Mouse (Mus musculus) CH12.LX (cell line): ENCODE measurements around the gene Exoc3l4. TPM values are rescaled to one million over a fixed set of nuclear protein-coding genes. Genes with fewer than 3 reads are reported as not detected.

Experiments
- DNase-seq: peaks from one replicate; pipeline ENCODE4 v3.0.0-alpha.2; 2013; ENCODE audit errors: extremely low read depth
- H3K27ac ChIP-seq: 2 replicates; pipeline ENCODE4 v1.5.1; 2012; ENCODE audit warnings: low read depth, mild to moderate bottlenecking, control low read depth, moderate library complexity; ENCODE audit not compliant: insufficient read depth
- H3K27me3 ChIP-seq: replicated peaks from 2 replicates; pipeline ENCODE3; 2012; ENCODE audit warnings: inconsistent platforms
- H3K36me3 ChIP-seq, 2 experiments: replicated peaks in 1 of 2; 2 replicates each; pipeline versions ENCODE3 to v1.6.1; 2012; ENCODE audit warnings: inconsistent platforms in 1 of 2, low read length in 1 of 2, mild to moderate bottlenecking in 1 of 2, mixed read lengths in 1 of 2, moderate library complexity in 1 of 2; ENCODE audit not compliant: control insufficient read depth in 1 of 2, insufficient read depth in 1 of 2
- H3K4me1 ChIP-seq, 2 experiments: 2 replicates each; pipeline ENCODE4 v1.6.1; 2012; ENCODE audit warnings: inconsistent platforms in 1 of 2, moderate library complexity in 1 of 2; ENCODE audit not compliant: insufficient read depth in 2 of 2, control insufficient read depth in 1 of 2
- H3K4me2 ChIP-seq: 2 replicates; pipeline ENCODE4 v1.6.1; 2012; ENCODE audit warnings: low read depth, mild to moderate bottlenecking, control low read depth; ENCODE audit not compliant: poor library complexity, insufficient read depth, severe bottlenecking
- H3K4me3 ChIP-seq, 3 experiments: fragments of 150-350 bp in 1 of 3; sonication (generic) in 1 of 3; replicated peaks in 1 of 3; 2 replicates each; pipeline versions ENCODE3 to v1.5.1; 2011 to 2012; ENCODE audit warnings: low read depth in 2 of 3, low read length in 2 of 3, mild to moderate bottlenecking in 2 of 3, moderate library complexity in 2 of 3, control low read depth in 1 of 3, improper control_type of control experiment in 1 of 3, inconsistent platforms in 1 of 3, mixed read lengths in 1 of 3; ENCODE audit not compliant: poor library complexity in 1 of 3
- H3K79me2 ChIP-seq: replicated peaks from 2 replicates; pipeline ENCODE4 v1.6.1; 2012; ENCODE audit warnings: mild to moderate bottlenecking, moderate library complexity; ENCODE audit not compliant: control insufficient read depth, poor library complexity, insufficient read depth, severe bottlenecking; ENCODE audit errors: extremely low read depth
- H3K9ac ChIP-seq: 2 replicates; pipeline ENCODE4 v1.6.1; 2012; ENCODE audit warnings: low read depth, mild to moderate bottlenecking, control low read depth, moderate library complexity; ENCODE audit not compliant: insufficient read depth
- H3K9me3 ChIP-seq: replicated peaks from 2 replicates; pipeline ENCODE3; 2012; ENCODE audit warnings: low read length, inconsistent platforms, mixed read lengths
- BHLHE40 ChIP-seq: IDR thresholded peaks from 2 replicates; pipeline ENCODE4 v1.6.1; 2011; ENCODE audit warnings: mild to moderate bottlenecking, low read depth, low read length, improper control_type of control experiment
- CHD1 ChIP-seq: IDR thresholded peaks from 2 replicates; pipeline ENCODE4 v1.6.1; 2012; ENCODE audit warnings: low read depth, low read length, improper control_type of control experiment, inconsistent platforms
- CHD2 ChIP-seq: IDR thresholded peaks from 2 replicates; pipeline ENCODE4 v1.6.1; 2011; ENCODE audit warnings: low read length, improper control_type of control experiment
- CTCF ChIP-seq, 2 experiments: IDR thresholded peaks in 1 of 2; conservative IDR thresholded peaks in 1 of 2; 2 replicates each; pipeline ENCODE4 v1.5.1; 2011 to 2012; ENCODE audit warnings: low read depth in 2 of 2, low read length in 2 of 2, improper control_type of control experiment in 1 of 2, inconsistent platforms in 1 of 2, mild to moderate bottlenecking in 1 of 2, moderate library complexity in 1 of 2
- E2F4 ChIP-seq: IDR thresholded peaks from 2 replicates; pipeline ENCODE4 v1.6.1; 2011; ENCODE audit warnings: low read depth, low read length, improper control_type of control experiment; ENCODE audit not compliant: insufficient replicate concordance
- ELF1 ChIP-seq: IDR thresholded peaks from 2 replicates; pipeline ENCODE4 v1.6.1; 2014; ENCODE audit warnings: low read depth, mild to moderate bottlenecking, inconsistent platforms, low read length, improper control_type of control experiment
- EP300 ChIP-seq: IDR thresholded peaks from 2 replicates; pipeline ENCODE4 v1.6.1; 2011; ENCODE audit warnings: low read length, improper control_type of control experiment
- ETS1 ChIP-seq: conservative IDR thresholded peaks from 2 replicates; pipeline ENCODE4 v1.6.1; 2012; ENCODE audit warnings: low read depth, mild to moderate bottlenecking, inconsistent platforms, low read length, improper control_type of control experiment, moderate library complexity
- IRF4 ChIP-seq: IDR thresholded peaks from 2 replicates; pipeline ENCODE4 v1.6.1; 2014; ENCODE audit warnings: low read depth, mild to moderate bottlenecking, inconsistent platforms, low read length, improper control_type of control experiment
- JUND ChIP-seq: conservative IDR thresholded peaks from 2 replicates; pipeline ENCODE4 v1.6.1; 2011; ENCODE audit warnings: low read depth, low read length, improper control_type of control experiment
- KAT2A ChIP-seq: IDR thresholded peaks from 2 replicates; pipeline ENCODE4 v1.6.1; 2012; ENCODE audit warnings: low read length, improper control_type of control experiment, inconsistent platforms; ENCODE audit not compliant: insufficient replicate concordance
- MAX ChIP-seq: IDR thresholded peaks from 2 replicates; pipeline ENCODE4 v1.6.1; 2011; ENCODE audit warnings: low read length, improper control_type of control experiment
- MEF2A ChIP-seq: IDR thresholded peaks from 2 replicates; pipeline ENCODE4 v1.6.1; 2014; ENCODE audit warnings: low read depth, mild to moderate bottlenecking, inconsistent platforms, low read length, improper control_type of control experiment, borderline replicate concordance
- MXI1 ChIP-seq: IDR thresholded peaks from 2 replicates; pipeline ENCODE4 v1.6.1; 2011; ENCODE audit warnings: mild to moderate bottlenecking, low read depth, low read length, improper control_type of control experiment
- MYC ChIP-seq: IDR thresholded peaks from 2 replicates; pipeline ENCODE4 v1.6.1; 2011; ENCODE audit warnings: low read depth, mild to moderate bottlenecking, improper control_type of control experiment, low read length
- NELFE ChIP-seq: IDR thresholded peaks from 2 replicates; pipeline ENCODE4 v1.6.1; 2011; ENCODE audit warnings: low read depth, low read length, improper control_type of control experiment
- NRF1 ChIP-seq: IDR thresholded peaks from 2 replicates; pipeline ENCODE4 v1.6.1; 2014; ENCODE audit warnings: low read depth, mild to moderate bottlenecking, inconsistent platforms, low read length, improper control_type of control experiment, moderate library complexity
- POLR2A ChIP-seq: IDR thresholded peaks from 2 replicates; pipeline ENCODE4 v1.6.1; 2011; ENCODE audit warnings: low read depth, mild to moderate bottlenecking, improper control_type of control experiment, low read length
- POLR2AphosphoS2 ChIP-seq: IDR thresholded peaks from 2 replicates; pipeline ENCODE4 v1.6.1; 2011; ENCODE audit warnings: low read depth, low read length, improper control_type of control experiment
- RAD21 ChIP-seq: IDR thresholded peaks from 2 replicates; pipeline ENCODE4 v1.6.1; 2011; ENCODE audit warnings: low read depth, mild to moderate bottlenecking, low read length, improper control_type of control experiment, moderate library complexity
- RCOR1 ChIP-seq: conservative IDR thresholded peaks from 2 replicates; pipeline ENCODE4 v1.6.1; 2012; ENCODE audit warnings: low read depth, mild to moderate bottlenecking, inconsistent platforms, low read length, improper control_type of control experiment
- SMC3 ChIP-seq: IDR thresholded peaks from 2 replicates; pipeline ENCODE4 v1.6.1; 2011; ENCODE audit warnings: low read depth, low read length, improper control_type of control experiment
- TBP ChIP-seq: conservative IDR thresholded peaks from 2 replicates; pipeline ENCODE4 v1.6.1; 2011; ENCODE audit warnings: low read depth, low read length, improper control_type of control experiment
- USF2 ChIP-seq: conservative IDR thresholded peaks from 2 replicates; pipeline ENCODE4 v1.6.1; 2011; ENCODE audit warnings: low read depth, low read length, improper control_type of control experiment
- ZC3H11A ChIP-seq: IDR thresholded peaks from 2 replicates; pipeline ENCODE4 v1.6.1; 2012; ENCODE audit warnings: low read depth, mild to moderate bottlenecking, inconsistent platforms, low read length, improper control_type of control experiment
- ZMIZ1 ChIP-seq: IDR thresholded peaks from 2 replicates; pipeline ENCODE4 v1.6.1; 2012; ENCODE audit warnings: low read depth, mild to moderate bottlenecking, inconsistent platforms, low read length, improper control_type of control experiment
- ZNF384 ChIP-seq: IDR thresholded peaks from 2 replicates; pipeline ENCODE4 v1.6.1; 2012; ENCODE audit warnings: low read depth, low read length, improper control_type of control experiment, inconsistent platforms
- dilution Hi-C: fragments of 300-500 bp; cut with MboI; formaldehyde crosslinking; loops from 2 replicates; pipeline ENCODE4 v1.14.3; 2020; ENCODE audit warnings: low sequenced_read_pairs; ENCODE audit not compliant: extremely low pct_unique_long_range_greater_than_20kb, extremely low pct_ligation_motif_present
- in situ Hi-C: fragments of 300-500 bp; cut with MboI; formaldehyde crosslinking; loops from 3 replicates; pipeline ENCODE4 v1.14.3; 2019; ENCODE audit warnings: low sequenced_read_pairs, low pct_ligation_motif_present, low pct_unique_long_range_greater_than_20kb, mixed read lengths
- polyA plus RNA-seq: library from polyadenylated mRNA; unstranded; fragments of >175 nt; gene quantifications from 2 replicates; pipeline ENCODE4 v1.2.1, GENCODE M21; 2012; ENCODE audit warnings: low read depth; ENCODE audit not compliant: insufficient read length
- total RNA-seq, 2 experiments: library from RNA; depleted of rRNA; stranded (reverse); fragments of 300-350 nt in 1 of 2; fragments of >200 nt in 1 of 2; gene quantifications; 2 replicates each; pipeline ENCODE4 v1.2.3; 2012 to 2014

The Exoc3l4 gene
- total and polyA plus RNA-seq, 3 experiments, result 0.81 to 1.2 (median 0.85) TPM

DNA sequence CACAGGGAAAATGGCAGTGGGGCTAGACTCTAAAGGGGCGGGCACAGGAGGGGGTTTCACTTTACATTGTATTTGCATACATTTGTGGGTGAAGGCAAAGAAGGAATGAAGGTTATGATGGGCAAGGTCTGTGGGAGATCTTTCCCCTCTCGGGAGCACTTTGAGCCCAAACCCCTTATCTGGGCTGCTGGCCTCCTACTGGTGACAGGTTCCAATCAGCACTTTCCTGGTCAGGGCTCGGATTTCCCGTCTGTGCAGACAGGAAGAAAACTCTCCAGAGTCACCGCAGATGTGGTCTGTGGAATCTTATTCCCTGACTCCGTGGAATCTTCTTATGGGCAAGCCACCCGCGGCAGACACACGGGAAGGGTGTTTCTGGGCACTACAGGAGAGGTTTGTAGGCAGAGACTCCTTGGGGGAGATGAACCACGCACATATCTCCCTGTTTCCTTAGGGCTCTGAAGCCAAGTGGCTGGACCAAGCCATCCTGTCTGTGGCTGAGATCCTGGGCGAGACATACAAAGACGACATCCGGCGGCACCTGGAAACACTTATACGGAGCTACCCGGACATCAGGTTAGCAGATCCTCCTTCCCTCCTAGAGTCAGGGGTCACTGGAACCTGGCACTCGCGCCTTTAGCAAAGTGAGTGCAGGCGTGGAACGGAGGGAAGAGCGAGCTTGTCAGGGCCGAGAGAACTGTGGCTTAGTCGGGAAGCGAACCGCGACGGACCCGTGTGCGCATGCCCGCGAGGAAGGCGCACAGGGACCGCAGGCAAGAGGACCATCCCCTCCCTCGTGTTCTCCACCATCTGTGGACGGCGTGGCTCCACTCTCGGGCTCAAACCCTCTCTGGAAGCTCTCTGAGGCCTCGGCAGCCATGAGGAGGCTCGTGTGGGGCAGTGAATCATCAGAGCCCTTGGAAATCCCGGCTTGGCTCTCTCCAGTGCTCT is 12.4 kb downstream of the Exoc3l4 start:
- H3K27me3 ChIP-seq, result peaks cover 56% of the 10 kb centered on the region
- H3K4me2 ChIP-seq, result peak overlapping the region; percentile 79
- peaks cover 9 to 55% of the 10 kb centered on the region in 2 experiments for H3K4me1 ChIP-seq
- TF ChIP-seq MXI1 (no peak), EP300 (no peak), CHD2 (no peak), CTCF (conservative IDR thresholded peaks at IDR 0.05 in 1 of 2, IDR thresholded peaks at IDR 0.05 in 1 of 2; ENCODE audit: low read depth in 2 of 2, low read length in 2 of 2) (no peak), MAX (peak; percentile 61), NELFE (peak; percentile 41; the same call in 1 of the 2 replicates), JUND (no peak), RAD21 (no peak), ZC3H11A (no peak), NRF1 (peak; percentile 87), USF2 (no peak), ZNF384 (no peak), BHLHE40 (peak; percentile 9; the same call in 1 of the 2 replicates), POLR2AphosphoS2 (no peak), POLR2A (peak; percentile 42; the same call in 1 of the 2 replicates), MEF2A (no peak), RCOR1 (no peak), ETS1 (no peak), MYC (0 out of 2 replicates have a peak, but pooled peaks have one; percentile 42), ELF1 (0 out of 2 replicates have a peak, but pooled peaks have one; percentile 5), KAT2A (no peak), IRF4 (no peak; the same call in 1 of the 2 replicates), SMC3 (no peak), ZMIZ1 (no peak), CHD1 (no peak), TBP (no peak), E2F4 (no peak)
- H3K79me2 ChIP-seq, result no peaks in the 10 kb centered on the region
- H3K9ac ChIP-seq, result peak overlapping the region; percentile 52
- dilution Hi-C loops, result no loop called here
- H3K27ac ChIP-seq, result no peak overlapping the region
- peaks cover 8% of the 10 kb centered on the region for H3K9me3 ChIP-seq
- no peak for DNase-seq
- H3K36me3 ChIP-seq, result no peaks in the 10 kb centered on the region
- peak overlapping the region; percentile 34 to 54 (median 49) for H3K4me3 ChIP-seq
- in situ Hi-C loops, result loop anchor here (5.0 kb wide), 1 partner anchor 33 kb away; no protein-coding TSS in a partner anchor
